Mouse (Mus musculus) lung, adult 2 months (tissue): ENCODE results near the gene Gm20937. TPM values are rescaled to one million over a fixed set of nuclear protein-coding genes. Genes with fewer than 3 reads are reported as not detected.
"Not testable (repeated sequence)": the region's sequence is repeated elsewhere in the genome, so short reads cannot be mapped to it uniquely, and the experiment has no call there.

ENCODE experiments used
- DNase-seq: peaks from one replicate; pipeline ENCODE4 v3.0.0; 2022
- H3K4me1 ChIP-seq: fragments of 200-500 bp; 2 replicates; pipeline ENCODE4 v1.6.1; 2011; ENCODE audit warnings: low read length; ENCODE audit not compliant: control insufficient read depth, insufficient read depth
- H3K4me3 ChIP-seq: fragments of 200-500 bp; replicated peaks from 2 replicates; pipeline ENCODE3; 2011; ENCODE audit warnings: low read depth, mild to moderate bottlenecking, control low read depth, low read length; ENCODE audit errors: extremely low read depth
- WGBS: fragments of 180-500 bp; shearing (Covaris S2); methylation state at CpG from one replicate; pipeline ENCODE4 v1.1.7; 2018; 5-methylcytosine and 5-hydroxymethylcytosine counted together
- polyA plus RNA-seq: library from polyadenylated mRNA; depleted of rRNA; stranded (reverse); fragments of >200 nt; gene quantifications from 2 replicates; pipeline ENCODE4 v1.2.3, GENCODE M21; 2012; rRNA removed

Gm20937 gene
- polyA plus RNA-seq: not detected in 2 replicates

DNA sequence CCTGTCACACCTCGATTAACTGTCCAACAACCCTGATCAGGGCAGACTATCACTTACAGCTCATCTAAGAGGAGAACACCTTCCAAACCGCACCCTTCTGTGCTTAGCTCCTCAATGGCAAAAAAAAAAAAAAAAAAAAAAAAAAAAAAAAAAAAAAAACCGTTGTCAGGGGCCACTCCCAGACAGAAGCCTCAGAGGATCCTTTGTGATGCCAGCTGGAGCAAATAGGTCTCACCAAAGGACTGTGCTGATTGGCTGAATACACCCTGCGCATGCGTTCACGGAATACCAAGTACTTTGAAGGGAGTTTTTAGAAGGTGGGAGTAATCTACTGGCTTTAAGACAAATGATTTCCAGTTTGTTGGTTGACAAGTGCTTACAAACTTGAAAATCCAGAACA lies at the start of gene Gm20937:
TSS of gene Gm20937 (minus strand) at position 101 of the 400 bp plus-strand sequence.
- H3K4me1 ChIP-seq, H3K4me3 ChIP-seq, DNase-seq: not testable (repeated sequence)
- no CpG with 5 or more reads among the region's 6 CpGs for WGBS

Other genes with a start within 250 kb of the Gm20937 start
- not detected in 2 replicates for gene Gm20816, start 243.1 kb upstream of the Gm20937 start, polyA plus RNA-seq